Mouse (Mus musculus) olfactory bulb, adult 2 months (tissue): ENCODE measurements around the gene Lamtor1.

Source experiments
- CTCF ChIP-seq: fragments of 200-500 bp; IDR thresholded peaks from 2 replicates; pipeline ENCODE4 v1.5.1; 2012; ENCODE audit warnings: low read depth, mild to moderate bottlenecking, low read length, moderate library complexity; ENCODE audit not compliant: insufficient read depth
- POLR2A ChIP-seq: fragments of 200-500 bp; IDR thresholded peaks from 2 replicates; pipeline ENCODE4 v1.6.1; 2012; ENCODE audit warnings: mild to moderate bottlenecking, low read depth, low read length, moderate library complexity; ENCODE audit not compliant: insufficient read depth

- no peak for TF ChIP-seq POLR2A
- no peak for TF ChIP-seq CTCF
Measured at GRCm38 (mm10) chr7:101870629-101871028, 35.1 kb upstream of the Lamtor1 start, which contains the start of gene Folr1.
